Mouse (Mus musculus) lung, postnatal 0 days (tissue): ENCODE measurements around the gene Arfip2.

Experiments
- CTCF ChIP-seq: IDR thresholded peaks from 2 replicates; pipeline ENCODE4 v1.5.1; 2016; ENCODE audit warnings: antibody characterized with exemption, mild to moderate bottlenecking
- EP300 ChIP-seq: IDR thresholded peaks from 2 replicates; pipeline ENCODE4 v1.6.1; 2016; ENCODE audit warnings: antibody characterized with exemption, mild to moderate bottlenecking, control low read depth

GRCm38 (mm10) chr7:105625397-105625796 is 14.8 kb downstream of the Arfip2 start:
- no peak for TF ChIP-seq CTCF
- no peak for TF ChIP-seq EP300
